Mouse (Mus musculus): ENCODE results near the gene Ctnna3.

DNA sequence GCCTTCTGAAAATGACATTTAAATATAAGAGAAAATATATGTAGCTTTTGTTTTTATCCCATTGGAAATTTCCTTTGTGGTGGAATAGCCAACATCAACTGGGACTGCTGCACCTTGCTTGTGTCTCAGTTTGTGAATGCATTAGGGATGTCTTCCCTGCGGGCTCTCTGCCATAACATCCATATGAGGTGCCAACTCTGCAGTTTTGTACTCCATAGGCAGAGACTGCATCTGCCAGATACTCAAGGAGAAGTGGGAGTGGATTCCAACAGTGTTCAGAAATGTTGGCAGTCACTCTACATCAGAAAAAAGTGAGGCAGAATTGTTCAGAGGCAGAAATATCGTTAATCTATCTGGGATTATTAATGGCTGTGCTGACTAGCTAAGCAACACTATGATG, 1158.2 kb downstream of the Ctnna3 start:
- TF ChIP-seq CTCF (IDR thresholded peaks at IDR 0.05; ENCODE audit: low read depth, low read length): no peak
- TF ChIP-seq POLR2A (IDR thresholded peaks at IDR 0.05; ENCODE audit: extremely low read depth, insufficient read depth, low read length): no peak
